Mouse (Mus musculus): Measurements from ENCODE around the gene Nadk2. TPM values are rescaled to one million over a fixed set of nuclear protein-coding genes. Genes with fewer than 3 reads are reported as not detected.
A peak's percentile ranks its signal among the peaks of the same experiment; 100 is the strongest.

The Nadk2 gene
- polyA plus RNA-seq, 1 experiment from 2014 or later = 122 TPM

- Histone ChIP-seq H3K9ac (ENCODE audit: low read depth, low read length) (peak overlapping the region; percentile 55), H3K27me3 (replicated peaks; ENCODE audit: control insufficient read depth, insufficient read depth, low read length) (no peaks in the 10 kb centered on the region), H3K4me3 (ENCODE audit: low read depth, low read length) (0 out of 2 replicates have a peak overlapping the region, but pooled peaks have one; percentile 3), H3K4me1 (replicated peaks; ENCODE audit: control insufficient read depth, insufficient read depth, low read length) (peaks cover 47% of the 10 kb centered on the region), H3K27ac (ENCODE audit: low read depth, low read length) (peak overlapping the region; percentile 68), H3K36me3 (ENCODE audit: control insufficient read depth, insufficient read depth, low read length) (peaks cover 8% of the 10 kb centered on the region; the same call in 1 of the 2 replicates), H3K9me3 (ENCODE audit: control insufficient read depth, low read length) (no peaks in the 10 kb centered on the region), H3K4me2 (peak overlapping the region; percentile 63)
- DNase-seq (ENCODE audit: low spot score) (no peak), ATAC-seq (replicated peaks; ENCODE audit: low FRiP score) (peak; percentile 44)
- 47% methylated on average over 3 of the region's 3 CpGs for WGBS
Measured at GRCm38 (mm10) chr15:9081294-9081693, 10.2 kb downstream of the Nadk2 start.

- Histone ChIP-seq H3K9ac (ENCODE audit: low read depth, low read length) (no peak overlapping the region), H3K4me1 (replicated peaks; ENCODE audit: control insufficient read depth, insufficient read depth, low read length) (peaks cover 42% of the 10 kb centered on the region), H3K27ac (ENCODE audit: low read depth, low read length) (no peak overlapping the region), H3K9me3 (ENCODE audit: control insufficient read depth, low read length) (no peaks in the 10 kb centered on the region), H3K27me3 (replicated peaks; ENCODE audit: control insufficient read depth, insufficient read depth, low read length) (no peaks in the 10 kb centered on the region), H3K4me2 (no peak overlapping the region), H3K36me3 (ENCODE audit: control insufficient read depth, insufficient read depth, low read length) (peaks cover 17% of the 10 kb centered on the region), H3K4me3 (ENCODE audit: low read depth, low read length) (no peak overlapping the region)
- ATAC-seq (replicated peaks; ENCODE audit: low FRiP score) = no peak
- no peak for DNase-seq (ENCODE audit: low spot score)
- WGBS = 77% methylated on average over 9 of the region's 9 CpGs
Measured at GRCm38 (mm10) chr15:9082753-9083152, 11.7 kb downstream of the Nadk2 start.

GRCm38 (mm10) chr15:9086813-9087212 is 15.8 kb downstream of the Nadk2 start:
- Histone ChIP-seq H3K36me3 (ENCODE audit: control insufficient read depth, insufficient read depth, low read length) (peaks cover 42% of the 10 kb centered on the region), H3K4me2 (no peak overlapping the region), H3K9me3 (ENCODE audit: control insufficient read depth, low read length) (no peaks in the 10 kb centered on the region), H3K4me1 (replicated peaks; ENCODE audit: control insufficient read depth, insufficient read depth, low read length) (peaks cover 20% of the 10 kb centered on the region), H3K27ac (ENCODE audit: low read depth, low read length) (peak overlapping the region; percentile 53), H3K27me3 (replicated peaks; ENCODE audit: control insufficient read depth, insufficient read depth, low read length) (no peaks in the 10 kb centered on the region), H3K4me3 (ENCODE audit: low read depth, low read length) (no peak overlapping the region), H3K9ac (ENCODE audit: low read depth, low read length) (no peak overlapping the region)
- DNase-seq (ENCODE audit: low spot score) = no peak
- WGBS = 68% methylated on average over 11 of the region's 11 CpGs
- peak; percentile 64 for ATAC-seq (replicated peaks; ENCODE audit: low FRiP score)

- 77% methylated on average over 5 of the region's 5 CpGs for WGBS
- Histone ChIP-seq H3K9ac (ENCODE audit: low read depth, low read length) (no peak overlapping the region), H3K4me2 (no peak overlapping the region)
Measured at GRCm38 (mm10) chr15:9087421-9087820, 16.4 kb downstream of the Nadk2 start.

DNA sequence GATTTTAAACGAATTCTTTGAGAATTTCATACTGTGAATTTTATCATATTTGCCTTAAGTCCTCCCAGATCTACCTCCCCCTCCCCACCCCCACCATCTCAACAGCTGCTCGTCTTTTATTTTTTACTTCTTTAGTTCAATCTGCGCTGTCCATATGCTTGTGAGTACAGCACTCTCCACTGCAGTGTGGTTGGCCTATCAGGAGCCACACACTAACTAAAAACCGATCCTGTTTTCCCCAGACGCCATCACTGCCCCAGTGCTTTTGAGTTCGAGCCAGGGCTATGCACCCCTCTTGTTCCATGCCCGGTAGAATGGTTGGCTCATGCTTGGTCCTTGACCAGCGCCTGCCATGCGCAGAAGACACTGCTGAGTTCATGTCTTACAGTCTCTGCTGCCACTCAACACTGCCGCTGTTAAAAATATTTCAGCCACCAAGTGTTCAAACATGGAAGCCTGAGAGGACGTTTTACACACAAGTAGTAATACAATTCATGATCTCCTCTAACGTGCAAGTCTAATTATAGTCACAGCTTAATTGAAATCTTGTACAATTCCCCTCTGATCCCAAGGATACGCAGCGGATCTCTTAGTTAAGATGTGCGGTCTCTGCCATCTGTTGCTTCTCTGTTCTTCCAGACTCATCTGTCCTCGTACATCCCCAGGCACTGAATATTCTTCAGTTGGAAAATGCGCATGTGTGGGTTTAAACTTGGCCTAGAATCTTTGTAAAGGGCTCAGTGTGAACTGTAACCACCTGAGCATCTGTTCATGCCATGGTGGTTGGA is 17.0 kb downstream of the Nadk2 start:
- Histone ChIP-seq H3K4me2 (no peak overlapping the region), H3K27me3 (replicated peaks; ENCODE audit: control insufficient read depth, insufficient read depth, low read length) (no peaks in the 10 kb centered on the region), H3K4me3 (ENCODE audit: low read depth, low read length) (no peak overlapping the region), H3K9ac (ENCODE audit: low read depth, low read length) (no peak overlapping the region), H3K36me3 (ENCODE audit: control insufficient read depth, insufficient read depth, low read length) (peaks cover 49% of the 10 kb centered on the region), H3K9me3 (ENCODE audit: control insufficient read depth, low read length) (no peaks in the 10 kb centered on the region), H3K4me1 (replicated peaks; ENCODE audit: control insufficient read depth, insufficient read depth, low read length) (peaks cover 20% of the 10 kb centered on the region), H3K27ac (ENCODE audit: low read depth, low read length) (peak overlapping the region; percentile 53; the same call in 1 of the 2 replicates)
- DNase-seq (ENCODE audit: low spot score) (no peak), ATAC-seq (replicated peaks; ENCODE audit: low FRiP score) (no peak)
- WGBS = 89% methylated on average over 17 of the region's 17 CpGs

More at GRCm38 (mm10) chr15:9087421-9087820, 16.4 kb downstream of the Nadk2 start:
- Histone ChIP-seq H3K9me3 (ENCODE audit: control insufficient read depth, low read length) (no peaks in the 10 kb centered on the region), H3K27me3 (replicated peaks; ENCODE audit: control insufficient read depth, insufficient read depth, low read length) (no peaks in the 10 kb centered on the region), H3K4me1 (replicated peaks; ENCODE audit: control insufficient read depth, insufficient read depth, low read length) (peaks cover 20% of the 10 kb centered on the region), H3K36me3 (ENCODE audit: control insufficient read depth, insufficient read depth, low read length) (peaks cover 44% of the 10 kb centered on the region), H3K4me3 (ENCODE audit: low read depth, low read length) (no peak overlapping the region), H3K27ac (ENCODE audit: low read depth, low read length) (0 out of 2 replicates have a peak overlapping the region, but pooled peaks have one; percentile 53)
- DNase-seq (ENCODE audit: low spot score) (no peak), ATAC-seq (replicated peaks; ENCODE audit: low FRiP score) (no peak)

GRCm38 (mm10) chr15:9088683-9089072 is 17.6 kb downstream of the Nadk2 start:
- Histone ChIP-seq H3K36me3 (ENCODE audit: control insufficient read depth, insufficient read depth, low read length) (peaks cover 51% of the 10 kb centered on the region), H3K4me2 (no peak overlapping the region), H3K27me3 (replicated peaks; ENCODE audit: control insufficient read depth, insufficient read depth, low read length) (no peaks in the 10 kb centered on the region), H3K4me1 (replicated peaks; ENCODE audit: control insufficient read depth, insufficient read depth, low read length) (peaks cover 22% of the 10 kb centered on the region), H3K9me3 (ENCODE audit: control insufficient read depth, low read length) (no peaks in the 10 kb centered on the region), H3K9ac (ENCODE audit: low read depth, low read length) (no peak overlapping the region), H3K27ac (ENCODE audit: low read depth, low read length) (peak overlapping the region; percentile 13; the same call in 1 of the 2 replicates), H3K4me3 (ENCODE audit: low read depth, low read length) (no peak overlapping the region)
- 79% methylated on average over 8 of the region's 8 CpGs for WGBS
- DNase-seq (ENCODE audit: low spot score) = no peak
- no peak for ATAC-seq (replicated peaks; ENCODE audit: low FRiP score)

GRCm38 (mm10) chr15:9089136-9089720 is 18.2 kb downstream of the Nadk2 start:
- Histone ChIP-seq H3K36me3 (ENCODE audit: control insufficient read depth, insufficient read depth, low read length) (peaks cover 52% of the 10 kb centered on the region), H3K4me1 (replicated peaks; ENCODE audit: control insufficient read depth, insufficient read depth, low read length) (peaks cover 27% of the 10 kb centered on the region), H3K9me3 (ENCODE audit: control insufficient read depth, low read length) (no peaks in the 10 kb centered on the region), H3K4me3 (ENCODE audit: low read depth, low read length) (no peak overlapping the region), H3K27ac (ENCODE audit: low read depth, low read length) (no peak overlapping the region), H3K4me2 (no peak overlapping the region), H3K9ac (ENCODE audit: low read depth, low read length) (no peak overlapping the region), H3K27me3 (replicated peaks; ENCODE audit: control insufficient read depth, insufficient read depth, low read length) (no peaks in the 10 kb centered on the region)
- ATAC-seq (replicated peaks; ENCODE audit: low FRiP score) = no peak
- 63% methylated on average over 2 of the region's 2 CpGs for WGBS
- no peak for DNase-seq (ENCODE audit: low spot score)

DNA sequence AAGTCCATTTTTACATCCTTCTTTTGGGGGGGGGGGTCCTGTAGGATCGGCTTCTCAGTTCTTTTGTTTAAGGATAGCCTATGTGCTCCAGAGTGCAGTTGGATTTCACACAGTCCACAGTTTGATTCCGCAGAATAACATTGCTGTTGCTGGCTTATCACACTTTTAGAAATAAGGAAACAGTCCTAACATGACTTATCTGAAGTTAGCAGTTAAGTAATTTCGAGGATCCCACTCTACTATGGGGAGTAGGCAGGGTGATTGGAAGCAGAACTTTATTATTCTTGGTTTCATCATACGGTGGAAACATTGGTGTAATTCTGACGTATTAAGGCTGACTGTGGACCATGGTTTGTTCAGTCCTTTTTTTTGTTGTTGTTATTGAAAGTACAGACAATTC is 19.6 kb downstream of the Nadk2 start:
- H3K4me2 ChIP-seq = no peak overlapping the region
- no peak overlapping the region for H3K9ac ChIP-seq (ENCODE audit: low read depth, low read length)
- H3K4me3 ChIP-seq (ENCODE audit: low read depth, low read length) = no peak overlapping the region
- H3K27ac ChIP-seq (ENCODE audit: low read depth, low read length) = no peak overlapping the region
- ATAC-seq (replicated peaks; ENCODE audit: low FRiP score) (no peak), DNase-seq (ENCODE audit: low spot score) (no peak)
- H3K27me3 ChIP-seq (replicated peaks; ENCODE audit: control insufficient read depth, insufficient read depth, low read length) = no peaks in the 10 kb centered on the region
- peaks cover 48% of the 10 kb centered on the region for H3K36me3 ChIP-seq (ENCODE audit: control insufficient read depth, insufficient read depth, low read length)
- 76% methylated on average over 5 of the region's 5 CpGs for WGBS
- H3K4me1 ChIP-seq (replicated peaks; ENCODE audit: control insufficient read depth, insufficient read depth, low read length) = peaks cover 34% of the 10 kb centered on the region
- no peaks in the 10 kb centered on the region for H3K9me3 ChIP-seq (ENCODE audit: control insufficient read depth, low read length)

Data from liver, embryonic 11.5 days (tissue).